Mouse (Mus musculus): ENCODE results near the gene Hacd2.

DNA sequence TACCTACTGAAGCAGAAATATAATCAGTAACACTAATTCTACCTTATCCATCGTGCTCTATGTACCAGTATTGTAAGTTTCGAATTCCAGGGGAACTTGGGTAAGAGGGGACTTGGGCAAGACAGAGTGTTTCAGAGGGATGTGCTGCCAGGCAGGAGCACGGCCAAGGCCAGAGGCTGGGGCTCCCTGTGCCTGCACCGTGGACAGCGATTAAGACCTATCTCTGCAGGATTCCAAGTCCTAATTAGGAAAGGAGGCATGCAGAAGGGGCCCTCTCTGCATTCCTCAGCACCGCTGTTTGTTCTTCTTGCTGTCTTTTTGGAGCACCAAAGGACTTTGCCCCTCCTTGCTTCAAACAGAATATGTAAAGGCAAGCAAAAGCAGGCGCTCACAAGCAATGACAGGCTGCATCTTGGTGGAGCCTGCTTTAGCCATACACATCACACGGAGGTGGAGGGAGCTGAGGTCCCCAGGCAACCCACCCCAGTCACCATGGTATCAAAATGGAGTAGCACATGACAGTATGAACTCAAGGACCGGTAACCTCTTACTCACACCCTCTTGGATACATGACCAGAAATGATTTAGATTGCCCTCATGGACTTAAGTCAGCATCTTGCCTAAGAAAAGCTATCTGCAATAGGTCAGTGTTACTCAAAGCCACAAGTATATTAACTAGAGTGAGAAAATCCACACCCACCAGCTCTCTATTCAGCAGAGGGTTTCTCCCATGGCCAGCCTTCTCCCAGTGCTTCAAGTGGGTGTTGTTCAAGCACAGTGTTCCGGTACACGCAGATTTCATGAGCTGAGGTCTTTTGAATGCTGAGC lies 37.8 kb upstream of the Hacd2 start:
- no peak for TF ChIP-seq CTCF (IDR thresholded peaks at IDR 0.05; ENCODE audit: borderline replicate concordance, extremely low read depth, insufficient read depth, insufficient read length)
- TF ChIP-seq POLR2A (IDR thresholded peaks at IDR 0.05; ENCODE audit: borderline replicate concordance, extremely low read depth, insufficient read depth, insufficient read length, poor library complexity, severe bottlenecking), result no peak
